Mouse (Mus musculus) spleen, adult 2 months (tissue): ENCODE data around the gene Eddm3b.

ENCODE experiments used
- CTCF ChIP-seq: fragments of 200-500 bp; IDR thresholded peaks from 2 replicates; pipeline ENCODE4 v1.5.1; 2011; ENCODE audit warnings: mild to moderate bottlenecking, inconsistent platforms; ENCODE audit not compliant: insufficient read depth, insufficient read length, insufficient replicate concordance; ENCODE audit errors: extremely low read depth
- POLR2A ChIP-seq: fragments of 200-500 bp; IDR thresholded peaks from 2 replicates; pipeline ENCODE4 v1.6.1; 2011; ENCODE audit warnings: low read depth, low read length, inconsistent platforms

DNA sequence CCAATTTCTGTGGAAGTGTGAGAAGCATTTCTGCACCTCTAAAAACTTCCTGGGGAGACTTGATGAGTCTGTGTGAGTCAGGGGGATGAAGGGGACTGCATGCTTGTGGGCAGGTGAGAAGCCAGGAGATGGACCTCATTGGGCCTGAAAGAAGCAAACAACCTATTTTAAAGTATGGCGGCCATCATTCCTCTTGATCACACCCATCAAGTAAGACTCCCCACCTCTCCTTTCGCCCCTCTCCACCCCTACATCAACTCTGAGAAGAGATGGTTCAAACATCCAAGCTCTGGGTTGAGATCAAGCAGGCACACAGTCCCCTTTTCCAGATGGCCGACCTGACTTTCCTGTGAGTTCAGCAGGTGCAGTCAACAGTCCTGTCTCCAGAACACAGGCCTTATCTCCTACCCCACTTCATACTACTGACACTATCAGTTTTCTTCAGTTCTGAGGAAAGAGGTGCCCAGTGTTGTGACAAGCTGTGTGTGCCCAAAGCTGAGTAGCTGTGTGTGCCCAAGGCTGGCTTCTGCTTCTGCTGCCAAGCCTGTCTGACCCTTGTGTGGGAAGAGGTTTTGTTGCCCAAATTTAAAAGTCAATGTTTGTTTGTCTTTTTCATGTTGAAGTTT lies 36.1 kb downstream of the Eddm3b start:
- no peak for TF ChIP-seq CTCF
- TF ChIP-seq POLR2A, result no peak
